Mouse (Mus musculus) MN1 (cell line): Measurements from ENCODE around the gene Sun2.

Source experiments
- DNase-seq: peaks from one replicate; pipeline ENCODE4 v3.0.0-alpha.2; 2016; ENCODE audit warnings: low spot score

Gene Sun2

GRCm38 (mm10) chr15:79741921-79742705 is at the start of gene Sun2:
Gene Sun2 (minus strand): TSS chr15:79742536.
- DNase-seq = peak; percentile 91

GRCm38 (mm10) chr15:79791502-79791901 is 49.2 kb upstream of the Sun2 start:
- no peak for DNase-seq

- DNase-seq = no peak
Measured at GRCm38 (mm10) chr15:79790905-79791304, 48.6 kb upstream of the Sun2 start.

- no peak for DNase-seq
Measured at GRCm38 (mm10) chr15:79790111-79790510, 47.8 kb upstream of the Sun2 start.

GRCm38 (mm10) chr15:79787815-79788214 is 45.5 kb upstream of the Sun2 start:
- DNase-seq = no peak

GRCm38 (mm10) chr15:79785056-79785455 is 42.7 kb upstream of the Sun2 start:
- no peak for DNase-seq

GRCm38 (mm10) chr15:79777749-79778148 is 35.4 kb upstream of the Sun2 start, which contains the start of gene Dnal4:
Gene Dnal4 (minus strand): TSS chr15:79777849.
- DNase-seq = no peak

- DNase-seq = no peak
Measured at GRCm38 (mm10) chr15:79775662-79776061, 33.3 kb upstream of the Sun2 start.

- peak; percentile 100 for DNase-seq
Measured at GRCm38 (mm10) chr15:79774117-79775027, 32.0 kb upstream of the Sun2 start.

- DNase-seq = peak; percentile 85
Measured at GRCm38 (mm10) chr15:79770629-79771240, 28.4 kb upstream of the Sun2 start.

GRCm38 (mm10) chr15:79768302-79768701 is 26.0 kb upstream of the Sun2 start:
- DNase-seq = no peak

- no peak for DNase-seq
Measured at GRCm38 (mm10) chr15:79767327-79767961, 25.1 kb upstream of the Sun2 start.

- no peak for DNase-seq
Measured at GRCm38 (mm10) chr15:79766586-79767071, 24.3 kb upstream of the Sun2 start.

- no peak for DNase-seq
Measured at GRCm38 (mm10) chr15:79766168-79766567, 23.8 kb upstream of the Sun2 start.

- DNase-seq = peak; percentile 60
Measured at GRCm38 (mm10) chr15:79765361-79765760, 23.0 kb upstream of the Sun2 start.

- DNase-seq = peak; percentile 66
Measured at GRCm38 (mm10) chr15:79764539-79765267, 22.4 kb upstream of the Sun2 start.

GRCm38 (mm10) chr15:79763601-79764246 is 21.4 kb upstream of the Sun2 start:
- peak; percentile 51 for DNase-seq

GRCm38 (mm10) chr15:79763001-79763400 is 20.7 kb upstream of the Sun2 start:
- no peak for DNase-seq

GRCm38 (mm10) chr15:79760956-79761355 is 18.6 kb upstream of the Sun2 start:
- DNase-seq = no peak

- no peak for DNase-seq
Measured at GRCm38 (mm10) chr15:79757118-79757517, 14.8 kb upstream of the Sun2 start.
